Comparison of ENCODE assay signal across 28 mouse cellular contexts in genomic region chr9:65117516-65117915, GRCm38 (mm10). TPM values are rescaled to one million over a fixed set of nuclear protein-coding genes. Genes with fewer than 3 reads are reported as not detected.
"Had no signal": no experiment of that assay in that cellular context is flagged by ENCODE, and none has a peak within 500 bp of the region (broad histone marks: within the 10 kb centered on the region; RNA-seq: fewer than 3 reads in every experiment).

No protein-coding gene starts in this region.

- H3K27ac ChIP-seq: heart, embryonic 10.5 days; hindbrain, embryonic 10.5 days; hindbrain, embryonic 12.5 days; hindbrain, embryonic 14.5 days; intestine, embryonic 15.5 days; kidney, embryonic 15.5 days; kidney, postnatal 0 days; limb, embryonic 13.5 days; limb, embryonic 15.5 days; liver, embryonic 12.5 days; liver, embryonic 14.5 days had no signal

- DNase-seq: gastrocnemius, postnatal 14 days; gastrocnemius, postnatal 36 days; heart, adult 18-20 months; heart, postnatal 10 days; heart, postnatal 4 days; kidney, adult 18-20 months; kidney, adult 8-10 months; kidney, postnatal 14 days; kidney, postnatal 36 days; layer of hippocampus, adult 9-11 months; layer of hippocampus, postnatal 36 days; left cerebral cortex, postnatal 4 days had no signal

- H3K4me3 ChIP-seq: heart, embryonic 10.5 days; heart, embryonic 12.5 days; hindbrain, embryonic 10.5 days; hindbrain, embryonic 12.5 days; intestine, embryonic 15.5 days; kidney, embryonic 15.5 days; limb, embryonic 13.5 days; limb, embryonic 15.5 days; liver, embryonic 12.5 days had no signal

RNA-seq across cellular contexts. Expression of gene Igdcc3, which starts 23.5 kb away (rescaled TPM):
- total RNA-seq: granulocyte monocyte progenitor cell, adult 5-6 weeks; liver, adult 2 months had no signal
- polyA plus RNA-seq: inflammation-experienced regulatory T-cells, adult 6 months; large intestine, adult 2 months; liver, adult 2 months had no signal
